Mouse (Mus musculus) MEL (cell line): ENCODE measurements at regions not wholly inside any gene's neighbourhood (a gene's known extent, or its start where the extent isn't known, plus 50 kb on each side); places are given as distances from the start of the nearest gene placed in this dataset.

Experiments
- CTCF ChIP-seq, 3 experiments: IDR thresholded peaks in 2 of 3; conservative IDR thresholded peaks in 1 of 3; 2 replicates each; pipeline ENCODE4 v1.5.1; 2011 to 2012; ENCODE audit warnings: low read length in 3 of 3, low read depth in 2 of 3, mild to moderate bottlenecking in 2 of 3, improper control_type of control experiment in 1 of 3, inconsistent platforms in 1 of 3, mixed read lengths in 1 of 3, moderate library complexity in 1 of 3; ENCODE audit not compliant: control insufficient read depth in 1 of 3, insufficient read depth in 1 of 3, poor library complexity in 1 of 3, severe bottlenecking in 1 of 3
- E2F4 ChIP-seq: IDR thresholded peaks from 2 replicates; pipeline ENCODE4 v1.6.1; 2011; ENCODE audit warnings: low read depth, low read length, improper control_type of control experiment, borderline replicate concordance
- EP300 ChIP-seq, 2 experiments: IDR thresholded peaks; 2 replicates each; pipeline ENCODE4 v1.6.1; 2011; ENCODE audit warnings: improper control_type of control experiment in 2 of 2, low read length in 2 of 2, low read depth in 1 of 2, mild to moderate bottlenecking in 1 of 2
- ETS1 ChIP-seq: IDR thresholded peaks from 2 replicates; pipeline ENCODE4 v1.6.1; 2012; ENCODE audit warnings: low read depth, mild to moderate bottlenecking, inconsistent platforms, low read length, improper control_type of control experiment, moderate library complexity
- GABPA ChIP-seq: IDR thresholded peaks from 2 replicates; pipeline ENCODE4 v1.6.1; 2012; ENCODE audit warnings: low read depth, mild to moderate bottlenecking, inconsistent platforms, low read length, improper control_type of control experiment, moderate library complexity
- GATA1 ChIP-seq: IDR thresholded peaks from 2 replicates; pipeline ENCODE4 v1.6.1; 2011; ENCODE audit warnings: low read depth, low read length, improper control_type of control experiment
- POLR2A ChIP-seq, 2 experiments: IDR thresholded peaks; 2 replicates each; pipeline ENCODE4 v1.6.1; 2011 to 2012; ENCODE audit warnings: low read length in 2 of 2, mild to moderate bottlenecking in 2 of 2, control low read depth in 1 of 2, improper control_type of control experiment in 1 of 2, low read depth in 1 of 2, moderate library complexity in 1 of 2; ENCODE audit not compliant: control insufficient read depth in 1 of 2, insufficient read depth in 1 of 2, poor library complexity in 1 of 2
- POLR2AphosphoS2 ChIP-seq: IDR thresholded peaks from 2 replicates; pipeline ENCODE4 v1.6.1; 2011; ENCODE audit warnings: low read length, improper control_type of control experiment

DNA sequence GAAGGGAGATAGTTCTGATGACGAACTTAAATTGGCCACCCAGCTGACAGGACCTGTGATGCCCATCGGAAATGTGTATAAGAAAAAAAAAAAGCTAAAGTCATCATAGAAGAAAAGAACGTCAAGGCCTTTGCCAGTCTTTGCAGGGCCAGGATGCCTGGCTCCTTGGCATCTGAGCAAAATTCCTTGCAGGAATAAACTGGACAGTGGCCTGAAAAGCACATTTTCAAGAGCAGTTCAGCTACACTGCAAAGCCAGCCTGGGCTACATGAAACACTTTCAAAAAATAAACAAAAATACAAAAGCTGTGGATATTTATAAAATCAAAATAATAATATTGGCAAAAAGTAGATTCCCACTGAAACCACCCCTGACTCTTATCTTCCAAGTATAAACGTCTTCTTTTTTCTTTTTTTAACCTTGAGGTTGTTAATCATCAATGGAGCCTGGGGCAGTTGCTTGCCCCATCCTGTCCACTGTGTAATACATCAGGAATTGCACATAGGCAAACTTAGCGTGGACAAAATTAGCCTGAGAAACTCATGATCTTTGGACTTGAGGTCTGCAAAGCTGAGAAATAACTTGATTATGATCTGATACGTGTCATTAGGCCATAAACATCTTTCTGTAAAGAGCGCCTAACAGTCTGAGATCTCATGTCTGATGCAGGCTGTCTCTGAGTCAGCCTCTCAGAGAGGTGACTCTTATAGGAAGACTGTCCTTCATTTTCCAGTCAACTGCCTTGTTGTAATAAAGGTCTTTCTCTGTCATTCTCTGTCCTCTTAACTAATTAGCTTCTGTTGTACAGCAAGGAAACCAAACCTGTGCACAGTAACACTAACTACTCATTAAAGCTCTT is 90.5 kb upstream of the Crim1 start:
- TF ChIP-seq GATA1, result no peak
- TF ChIP-seq POLR2AphosphoS2, result no peak
- no peak for TF ChIP-seq GABPA
- no peak for TF ChIP-seq E2F4
- no peak for TF ChIP-seq ETS1
- TF ChIP-seq EP300 (IDR thresholded peaks at IDR 0.05; ENCODE audit: low read depth in 1 of 2, low read length in 2 of 2), result no peak
- TF ChIP-seq POLR2A (IDR thresholded peaks at IDR 0.05; ENCODE audit: control insufficient read depth in 1 of 2, insufficient read depth in 1 of 2, low read depth in 1 of 2, low read length in 2 of 2, poor library complexity in 1 of 2), result no peak
- no peak for TF ChIP-seq CTCF (IDR thresholded peaks at IDR 0.05 in 2 of 3, conservative IDR thresholded peaks at IDR 0.05 in 1 of 3; ENCODE audit: control insufficient read depth in 1 of 3, insufficient read depth in 1 of 3, low read depth in 2 of 3, low read length in 3 of 3, poor library complexity in 1 of 3, severe bottlenecking in 1 of 3)
